Mouse (Mus musculus): Measurements from ENCODE around the gene Tet2. TPM values are rescaled to one million over a fixed set of nuclear protein-coding genes. Genes with fewer than 3 reads are reported as not detected.
"Not testable (repeated sequence)": the region's sequence is repeated elsewhere in the genome, so short reads cannot be mapped to it uniquely, and the experiment has no call there.

Tet2 gene
- 10 to 100 TPM; 16.3 to 27.4 TPM for total RNA-seq (2021)
- long read RNA-seq, experiment 1, partial matches to known transcripts: 0 of 4 reads
- long read RNA-seq, experiment 1, other reads (novel, unspliced or antisense): 3 of 4 reads
- long read RNA-seq, experiment 2, partial matches to known transcripts: 0 of 1 reads
- long read RNA-seq, experiment 2, other reads (novel, unspliced or antisense): 1 of 1 reads

- DNase-seq: peak; percentile 56
Measured at GRCm38 (mm10) chr3:133544551-133545303, at the start of gene Tet2. Tet2 (minus strand) TSS chr3:133545139.

- DNase-seq: not testable (repeated sequence)
Measured at GRCm38 (mm10) chr3:133592995-133593394, 48.1 kb upstream of the Tet2 start.

- peak; percentile 38 for DNase-seq
Measured at GRCm38 (mm10) chr3:133590506-133591152, 45.7 kb upstream of the Tet2 start.

- no peak for DNase-seq
Measured at GRCm38 (mm10) chr3:133585010-133585409, 40.1 kb upstream of the Tet2 start.

- no peak for DNase-seq
Measured at GRCm38 (mm10) chr3:133583411-133584025, 38.6 kb upstream of the Tet2 start.

GRCm38 (mm10) chr3:133582969-133583368 is 38.0 kb upstream of the Tet2 start:
- DNase-seq: no peak

GRCm38 (mm10) chr3:133582096-133582495 is 37.2 kb upstream of the Tet2 start:
- DNase-seq: no peak

GRCm38 (mm10) chr3:133581541-133581940 is 36.6 kb upstream of the Tet2 start:
- no peak for DNase-seq

- no peak for DNase-seq
Measured at GRCm38 (mm10) chr3:133579671-133580070, 34.7 kb upstream of the Tet2 start.

- no peak for DNase-seq
Measured at GRCm38 (mm10) chr3:133579140-133579539, 34.2 kb upstream of the Tet2 start.

- no peak for DNase-seq
Measured at GRCm38 (mm10) chr3:133574969-133575368, 30.0 kb upstream of the Tet2 start.

GRCm38 (mm10) chr3:133571961-133572360 is 27.0 kb upstream of the Tet2 start:
- no peak for DNase-seq

GRCm38 (mm10) chr3:133563503-133564205 is 18.7 kb upstream of the Tet2 start:
- DNase-seq: no peak

- DNase-seq: no peak
Measured at GRCm38 (mm10) chr3:133559413-133560114, 14.6 kb upstream of the Tet2 start.

- DNase-seq: no peak
Measured at GRCm38 (mm10) chr3:133557602-133558001, 12.7 kb upstream of the Tet2 start.

- no peak for DNase-seq
Measured at GRCm38 (mm10) chr3:133557154-133557553, 12.2 kb upstream of the Tet2 start.

GRCm38 (mm10) chr3:133555378-133555777 is 10.4 kb upstream of the Tet2 start:
- DNase-seq: no peak

- DNase-seq: no peak
Measured at GRCm38 (mm10) chr3:133554552-133555067, 9.7 kb upstream of the Tet2 start.

- DNase-seq: no peak
Measured at GRCm38 (mm10) chr3:133554092-133554491, 9.2 kb upstream of the Tet2 start.

GRCm38 (mm10) chr3:133551941-133552340 is 7.0 kb upstream of the Tet2 start:
- no peak for DNase-seq
